Mouse (Mus musculus): ENCODE results near the gene Mfap3l. TPM values are rescaled to one million over a fixed set of nuclear protein-coding genes. Genes with fewer than 3 reads are reported as not detected.
A peak's percentile ranks its signal among the peaks of the same experiment; 100 is the strongest.
"Not testable (repeated sequence)": the region's sequence is repeated elsewhere in the genome, so short reads cannot be mapped to it uniquely, and the experiment has no call there.

Gene Mfap3l
- 10 to 100 TPM; 49.8 to 57.8 TPM for total RNA-seq (2021)

DNA sequence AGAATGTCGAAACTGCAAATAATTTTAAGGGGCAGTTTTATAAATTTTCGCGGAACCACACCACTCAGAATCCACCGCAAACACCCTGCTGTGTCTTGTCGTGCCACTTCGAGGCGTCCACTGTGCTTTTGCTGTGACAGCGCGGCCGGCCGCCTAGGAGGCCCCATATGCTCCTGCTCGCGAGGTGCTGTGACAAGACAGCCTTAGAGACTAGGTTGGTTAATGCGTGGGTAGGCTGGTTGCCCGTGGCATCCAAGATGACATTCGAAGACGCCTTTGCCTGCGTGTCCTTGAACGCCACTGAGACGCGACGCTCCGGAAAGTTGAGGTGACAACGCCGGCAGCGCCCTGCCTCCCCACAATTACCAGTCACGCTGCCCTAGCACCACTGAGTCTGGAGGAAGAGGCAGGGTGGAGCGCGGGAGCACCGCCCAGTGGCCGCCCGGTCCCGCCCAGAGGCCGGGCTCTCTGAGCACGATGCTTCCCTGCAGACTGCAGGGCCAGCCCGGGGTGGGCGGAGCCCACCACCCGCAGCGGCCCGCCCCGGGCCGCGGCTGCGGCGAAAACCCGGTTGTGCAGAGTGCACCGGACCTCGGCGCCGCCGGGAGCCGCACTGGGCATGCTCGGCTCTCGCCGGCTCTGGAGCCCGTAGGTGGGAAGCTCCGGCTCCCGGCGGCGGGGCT, at the start of gene Mfap3l:
TSS of gene Mfap3l (plus strand) at position 578 of the 683 bp plus-strand sequence.
- peak; percentile 92 to 97 for DNase-seq (ENCODE audit: low spot score in 2 of 2)
- intact Hi-C loops (cut with DNase I) = loop anchor here (1.0 to 10.0 kb wide), 3 partner anchors 142 to 360 kb away; partner anchors contain the start of gene Nek1

DNA sequence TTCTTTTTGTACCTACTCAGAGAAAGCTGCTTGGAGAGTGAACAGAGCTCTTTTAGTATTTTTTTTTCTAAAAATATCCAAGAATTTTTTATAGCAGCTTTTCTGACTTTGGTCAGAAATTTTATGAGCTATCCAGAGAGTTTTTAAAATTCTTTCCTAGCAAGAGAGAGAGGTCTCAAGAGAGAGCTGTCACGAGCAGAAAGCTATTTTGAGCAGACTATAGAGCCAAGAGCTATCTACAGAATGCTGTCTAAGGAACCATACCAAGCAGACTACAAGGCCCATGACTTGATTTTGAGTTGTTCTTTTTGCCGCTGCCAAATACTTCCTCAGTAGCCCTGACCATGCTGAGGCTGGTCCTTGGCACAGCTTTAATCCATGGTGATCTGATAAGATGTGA, 49.3 kb upstream of the Mfap3l start:
- intact Hi-C loops (cut with DNase I) = no loop called here
- DNase-seq (ENCODE audit: low spot score in 2 of 2) = peak in 1 of 2 experiments; percentile 37

DNA sequence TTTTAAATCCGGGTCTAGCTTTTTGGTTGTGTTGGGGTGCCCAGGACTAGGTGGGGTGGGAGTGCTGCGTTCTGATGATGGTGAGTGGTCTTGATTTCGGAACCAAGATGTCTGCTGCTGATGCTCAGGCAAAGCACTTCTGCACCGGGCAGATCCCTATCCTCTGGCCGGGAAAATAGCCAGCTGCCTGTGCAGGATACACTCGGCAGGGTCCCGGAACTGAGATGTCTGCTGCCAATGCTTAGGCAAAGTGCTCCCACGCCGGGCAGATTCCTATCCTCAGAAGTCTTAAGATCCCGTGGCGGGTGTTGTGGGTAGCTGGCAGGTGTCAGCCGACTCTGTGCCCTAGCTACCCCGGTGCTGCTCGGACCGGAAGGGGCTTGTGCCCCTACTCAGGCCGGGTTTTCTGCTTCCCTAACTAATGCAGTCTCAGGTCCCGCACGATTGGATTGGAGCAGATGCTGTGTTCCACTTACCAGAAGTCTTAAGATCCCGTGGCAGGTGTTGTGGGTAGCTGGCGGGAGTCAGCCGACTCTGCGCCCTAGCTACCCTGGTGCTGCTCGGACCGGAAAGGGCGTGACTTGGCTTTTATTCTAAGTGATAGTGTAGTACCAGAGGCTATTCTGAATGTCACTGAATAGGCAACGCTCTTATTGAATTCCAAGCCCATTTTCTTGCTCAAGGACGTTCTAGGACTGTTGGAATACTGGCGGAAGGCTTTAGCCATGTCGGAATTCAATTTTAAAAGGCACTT, 41.1 kb upstream of the Mfap3l start:
- intact Hi-C loops (cut with DNase I) = loop anchor here (5.0 kb wide), 1 partner anchor 84 kb away; the partner anchor contains the start of gene Aadat
- DNase-seq (ENCODE audit: low spot score in 2 of 2) = not testable (repeated sequence)

DNA sequence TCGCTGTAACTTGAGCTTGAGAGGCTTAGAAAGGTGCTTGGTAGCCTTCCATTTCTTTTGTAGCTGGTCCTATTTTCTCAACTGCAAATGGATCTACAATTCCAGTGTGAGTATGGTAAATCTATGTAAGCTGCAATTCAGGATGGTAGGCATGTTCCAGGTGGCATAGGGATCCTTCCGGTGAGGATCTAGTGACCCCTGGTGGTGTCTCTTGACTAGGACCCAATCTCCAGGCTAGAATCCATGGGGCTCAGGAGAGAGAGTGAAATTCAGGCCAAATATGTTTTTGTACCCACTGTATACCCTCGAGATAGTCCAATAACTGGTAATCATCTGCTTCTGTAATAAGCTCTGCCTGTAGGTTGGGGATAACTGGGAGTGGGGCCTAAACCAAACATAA, 37.9 kb upstream of the Mfap3l start:
- peak; percentile 27 to 55 for DNase-seq (ENCODE audit: low spot score in 2 of 2)

DNA sequence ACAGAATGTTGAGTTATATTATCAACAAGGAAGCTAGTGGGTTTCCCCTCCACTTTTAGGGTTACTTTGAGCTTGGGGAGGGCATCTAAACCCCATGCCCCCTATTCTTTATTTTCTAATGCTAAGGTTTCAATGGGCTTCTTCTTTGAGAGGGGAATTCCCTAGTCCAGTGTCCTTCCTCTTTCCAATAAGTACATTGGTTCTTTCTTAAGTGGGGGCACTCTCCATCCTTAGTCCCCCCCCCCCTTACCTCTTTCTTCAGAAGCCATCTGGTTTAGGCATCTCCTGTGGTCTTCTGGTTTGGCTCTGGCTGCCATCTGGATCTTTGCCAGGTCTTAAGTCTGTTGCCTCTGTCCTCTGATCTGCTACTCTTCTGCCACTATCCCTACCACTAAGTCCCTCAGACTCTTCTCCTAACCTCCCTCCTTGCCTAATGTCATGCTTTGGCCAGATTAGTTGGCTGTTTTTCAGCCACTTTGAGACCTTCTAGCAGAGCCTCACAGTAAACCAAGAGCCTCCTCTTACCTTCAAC, 21.0 kb upstream of the Mfap3l start:
- intact Hi-C loops (cut with DNase I) = loop anchor here (10.0 kb wide), 1 partner anchor 373 kb away; the partner anchor contains the start of gene Clcn3
- DNase-seq (ENCODE audit: low spot score in 2 of 2) = no peak

More for the DNA sequence above, 37.9 kb upstream of the Mfap3l start:
- intact Hi-C loops (cut with DNase I) = loop anchor here (5.0 kb wide), 1 partner anchor 87 kb away; the partner anchor contains the start of gene Aadat

DNA sequence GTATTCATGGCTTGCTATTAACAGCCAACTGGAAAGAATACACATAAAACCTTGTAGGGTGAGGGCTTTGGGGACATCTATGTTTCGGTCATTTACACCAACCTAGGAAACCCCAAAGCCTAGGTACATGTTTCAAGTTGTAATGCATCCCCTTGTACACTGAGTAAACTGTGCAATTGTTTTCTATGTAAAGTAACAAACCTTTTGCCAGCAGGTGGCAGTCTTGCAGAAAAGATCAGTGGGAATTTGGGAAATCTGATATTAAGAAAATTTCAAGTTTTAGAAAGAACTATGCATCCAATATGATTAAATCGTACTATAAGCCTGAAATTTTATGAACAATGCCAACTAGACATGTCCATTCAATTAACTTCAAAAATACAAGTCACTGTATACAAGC, 15.7 kb upstream of the Mfap3l start:
- DNase-seq (ENCODE audit: low spot score in 2 of 2) = peak; percentile 31 to 46

DNA sequence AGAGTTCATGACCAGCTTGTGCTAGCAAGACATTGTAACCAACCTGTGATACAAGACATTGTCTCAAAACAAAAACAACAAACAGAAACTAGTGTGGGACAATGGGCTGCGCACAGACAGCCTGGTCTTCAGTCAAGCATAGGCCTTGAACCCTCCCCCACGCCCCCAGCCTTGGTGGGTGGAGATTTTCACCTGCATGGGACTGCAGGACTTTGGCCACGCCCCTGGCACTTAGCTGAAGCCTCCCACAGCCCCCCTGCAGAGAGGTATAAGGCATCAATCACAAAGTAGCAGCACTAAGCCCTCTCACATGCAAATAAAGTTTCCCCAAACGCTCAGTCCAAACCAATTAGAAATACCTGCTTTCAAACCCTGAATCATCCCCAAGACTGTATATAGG, 11.1 kb upstream of the Mfap3l start:
- intact Hi-C loops (cut with DNase I) = no loop called here
- DNase-seq (ENCODE audit: low spot score in 2 of 2) = no peak

More for the DNA sequence above, 15.7 kb upstream of the Mfap3l start:
- intact Hi-C loops (cut with DNase I) = loop anchor here (1.0 to 10.0 kb wide), 2 partner anchors 248 to 368 kb away; partner anchors contain the start of gene Clcn3

DNA sequence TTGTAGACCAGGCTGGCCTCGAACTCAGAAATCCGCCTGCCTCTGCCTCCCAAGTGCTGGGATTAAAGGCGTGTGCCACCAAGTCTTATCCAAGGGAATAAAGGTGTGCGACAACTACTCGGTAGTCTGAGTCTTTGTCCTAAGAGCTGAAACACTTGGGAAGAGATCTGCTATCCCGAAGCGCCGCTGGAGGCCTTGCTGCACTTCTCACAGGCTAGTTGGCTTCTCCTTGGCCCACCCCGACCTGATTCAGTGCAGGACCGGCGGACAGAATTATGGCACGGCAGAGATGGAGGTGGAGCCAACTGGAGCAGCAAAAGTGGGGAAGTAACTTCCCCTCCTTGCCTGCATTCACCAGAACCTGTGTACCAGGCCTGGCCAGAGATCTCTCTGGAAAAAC, 10.6 kb upstream of the Mfap3l start:
- intact Hi-C loops (cut with DNase I) = no loop called here
- DNase-seq (ENCODE audit: low spot score in 2 of 2) = no peak

DNA sequence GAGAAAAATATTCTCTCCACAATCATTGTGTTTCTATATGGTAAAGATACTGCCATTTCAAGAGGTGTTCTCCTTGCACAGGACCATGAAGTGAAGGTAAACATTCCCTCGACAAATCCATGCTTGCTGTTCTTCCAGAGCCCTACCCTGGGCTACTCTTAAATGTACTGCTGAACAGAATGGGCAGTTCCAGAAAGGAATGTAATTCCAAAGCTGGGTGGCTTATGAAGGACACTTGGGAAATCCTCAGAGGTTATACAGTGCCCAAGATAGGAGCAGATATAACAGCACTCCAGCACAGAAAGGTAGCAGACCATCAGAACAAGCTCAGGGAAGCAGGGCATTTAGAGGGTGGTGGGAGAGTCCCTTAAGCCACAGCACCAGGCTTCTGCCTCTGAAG, 9.2 kb upstream of the Mfap3l start:
- intact Hi-C loops (cut with DNase I) = no loop called here

DNA sequence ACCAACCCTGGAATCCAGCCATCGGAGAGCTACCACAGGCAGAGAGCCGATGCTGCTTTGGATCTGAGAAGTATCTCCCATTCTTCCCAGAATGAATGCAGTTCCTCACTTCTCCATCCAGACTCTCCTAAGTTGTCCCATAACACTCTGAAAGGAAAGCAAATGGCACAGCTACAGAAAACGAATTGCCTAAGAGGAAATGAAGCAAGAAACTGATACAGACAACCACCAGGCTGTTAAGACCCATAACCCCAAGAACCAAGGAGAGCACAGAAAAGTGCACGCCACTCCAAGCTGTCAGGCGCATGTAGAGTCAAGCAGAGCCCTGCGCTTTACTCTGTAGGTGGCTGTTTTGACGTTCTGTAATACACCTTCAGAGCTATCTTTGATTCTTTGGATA, 7.9 kb upstream of the Mfap3l start:
- intact Hi-C loops (cut with DNase I) = no loop called here
- DNase-seq (ENCODE audit: low spot score in 2 of 2) = no peak

More for the DNA sequence above, 9.2 kb upstream of the Mfap3l start:
- no peak for DNase-seq (ENCODE audit: low spot score in 2 of 2)

DNA sequence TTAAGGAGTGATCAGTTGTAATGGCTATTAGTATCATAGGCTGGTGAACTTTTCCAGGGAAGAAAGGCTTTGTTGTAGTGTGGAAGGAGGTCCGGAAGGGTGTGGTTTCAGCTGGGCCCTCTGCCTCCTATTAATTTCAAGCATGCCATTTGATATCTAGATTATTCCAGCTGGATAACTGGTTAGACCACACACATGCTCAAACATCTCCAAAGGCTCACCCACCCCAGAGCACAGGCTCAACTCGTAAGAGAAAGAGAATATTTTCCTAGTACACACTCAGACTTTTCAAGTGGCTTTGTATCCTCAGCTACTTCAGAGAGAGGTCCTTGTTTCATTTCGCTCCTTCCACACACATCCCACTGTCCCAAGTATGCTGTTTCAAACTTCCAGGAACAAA, 4.7 kb upstream of the Mfap3l start:
- intact Hi-C loops (cut with DNase I) = no loop called here
- DNase-seq (ENCODE audit: low spot score in 2 of 2) = no peak

DNA sequence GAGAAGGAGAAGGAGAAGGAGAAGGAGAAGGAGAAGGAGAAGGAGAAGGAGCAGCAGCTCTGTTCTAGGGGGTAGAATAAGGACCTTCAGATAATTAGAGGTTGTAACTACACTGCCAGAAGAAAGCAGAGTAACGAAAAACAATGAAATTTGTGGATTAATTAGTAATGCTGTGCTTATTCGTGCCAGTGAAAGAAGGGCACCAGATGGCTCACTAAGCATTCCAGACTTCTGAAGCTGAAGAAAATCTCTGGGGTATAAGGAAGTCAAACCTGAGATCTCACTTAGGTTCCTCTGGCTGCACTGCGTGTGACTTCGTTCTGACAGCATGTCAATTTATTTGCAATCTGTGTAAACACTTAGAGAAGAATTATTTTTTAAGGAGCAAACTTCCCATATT, 3.6 kb upstream of the Mfap3l start:
- intact Hi-C loops (cut with DNase I) = no loop called here
- no peak for DNase-seq (ENCODE audit: low spot score in 2 of 2)

DNA sequence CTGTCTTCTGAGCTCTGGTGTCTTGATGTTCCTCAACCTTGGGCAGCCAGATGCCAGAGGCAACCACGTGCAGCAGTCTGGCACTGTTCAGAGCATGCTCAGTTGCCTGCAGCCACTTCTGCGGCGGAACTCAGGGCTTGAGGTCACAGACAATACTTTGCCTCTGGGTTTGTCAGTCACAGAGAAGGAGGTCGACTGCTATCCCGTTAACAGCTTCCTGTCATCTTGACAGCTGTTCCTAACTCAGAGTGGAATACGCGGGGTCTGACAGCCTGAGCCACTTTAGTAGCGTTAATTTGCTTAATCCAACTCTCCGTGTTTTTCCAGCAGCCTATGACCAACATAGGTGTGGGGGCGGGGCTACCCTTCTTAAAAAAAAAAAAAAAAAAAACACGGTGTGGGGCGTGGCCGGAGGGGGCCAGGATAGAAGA, 1.1 kb upstream of the Mfap3l start:
- peak; percentile 84 to 88 for DNase-seq (ENCODE audit: low spot score in 2 of 2)
- intact Hi-C loops (cut with DNase I) = loop anchor here (5.0 to 10.0 kb wide), 2 partner anchors 143 to 361 kb away; partner anchors contain the start of gene Nek1

DNA sequence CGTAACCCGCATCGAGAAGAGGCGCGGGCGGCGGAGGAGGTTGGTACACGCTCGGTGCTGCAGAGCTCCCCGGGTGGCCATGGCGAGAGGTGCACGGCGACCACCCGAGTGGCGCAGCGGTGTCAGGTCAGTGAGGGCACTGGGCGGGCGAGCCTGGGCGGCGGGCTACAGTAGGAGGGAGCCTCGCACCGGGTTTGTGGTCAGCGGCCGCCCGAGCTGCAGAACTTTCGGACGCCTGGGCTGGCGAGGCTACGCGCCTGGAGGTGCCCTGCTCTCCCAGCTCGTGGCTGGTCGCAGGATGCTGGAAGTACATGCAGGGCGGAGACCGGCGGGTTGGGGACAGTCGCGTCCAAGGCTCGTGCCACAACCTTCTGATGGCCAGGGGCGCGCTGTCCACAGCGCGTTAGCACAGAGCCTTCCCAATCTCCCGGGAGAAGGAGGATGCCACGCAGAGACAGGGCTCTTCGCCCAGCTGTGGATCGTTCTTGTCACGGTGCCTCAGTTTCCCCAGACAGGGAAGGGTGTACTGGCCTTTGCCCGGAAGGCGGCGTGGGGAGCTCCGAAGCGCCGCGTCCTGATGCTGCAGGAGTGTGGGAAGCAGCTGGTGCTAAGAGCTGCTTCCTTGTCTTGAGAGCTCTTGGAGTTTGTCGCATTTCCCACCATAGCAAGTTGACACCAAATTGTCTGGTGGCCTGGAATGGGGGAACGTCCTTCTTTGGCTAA, 467 bp downstream of the Mfap3l start:
- DNase-seq (ENCODE audit: low spot score in 2 of 2) = peak; percentile 39 to 52
- intact Hi-C loops (cut with DNase I) = loop anchor here (1.0 to 10.0 kb wide), 3 partner anchors 142 to 359 kb away; partner anchors contain the start of gene Nek1

DNA sequence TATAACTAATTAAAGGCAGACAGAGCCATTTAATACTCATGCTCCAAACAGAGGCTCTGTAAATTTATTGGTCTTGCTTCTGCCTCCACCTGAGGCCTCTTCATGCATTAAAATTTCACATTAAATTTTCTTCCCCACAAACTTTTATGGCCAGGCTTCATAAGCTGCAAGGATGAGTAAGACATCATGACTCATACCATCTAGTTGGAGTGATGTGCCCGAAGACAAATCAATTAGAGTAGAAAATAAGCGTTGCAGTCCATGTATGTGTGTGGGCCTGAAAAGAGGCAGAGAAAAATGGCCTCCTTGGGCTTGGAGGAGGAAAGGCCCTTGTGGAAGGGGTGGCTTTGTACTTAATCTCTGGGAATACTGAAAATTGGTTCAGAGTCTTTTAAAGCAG, 2.3 kb downstream of the Mfap3l start:
- no peak for DNase-seq (ENCODE audit: low spot score in 2 of 2)
- intact Hi-C loops (cut with DNase I) = loop anchor here (5.0 to 10.0 kb wide), 2 partner anchors 140 to 357 kb away; partner anchors contain the start of gene Nek1

DNA sequence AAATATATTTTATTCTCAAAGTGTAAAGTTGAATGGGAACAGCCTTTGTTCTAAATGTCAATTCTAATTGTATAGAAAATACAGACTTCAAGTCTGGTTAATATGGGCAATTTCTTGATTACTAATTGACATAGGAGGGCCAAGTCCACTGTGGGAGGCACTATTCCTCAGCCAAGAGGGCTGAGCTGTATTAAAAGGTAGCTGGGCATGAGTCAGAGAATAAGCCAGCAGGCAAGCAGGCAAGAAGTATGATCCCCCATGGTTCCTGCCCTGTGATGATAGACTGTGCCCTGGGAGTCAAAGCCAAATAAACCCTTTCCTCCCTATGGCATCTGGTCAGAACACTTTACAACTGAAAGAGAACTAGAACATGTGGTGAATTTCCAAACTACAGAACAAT, 3.2 kb downstream of the Mfap3l start:
- no peak for DNase-seq (ENCODE audit: low spot score in 2 of 2)
- intact Hi-C loops (cut with DNase I) = loop anchor here (10.0 kb wide), 1 partner anchor 139 kb away; no protein-coding TSS in a partner anchor

DNA sequence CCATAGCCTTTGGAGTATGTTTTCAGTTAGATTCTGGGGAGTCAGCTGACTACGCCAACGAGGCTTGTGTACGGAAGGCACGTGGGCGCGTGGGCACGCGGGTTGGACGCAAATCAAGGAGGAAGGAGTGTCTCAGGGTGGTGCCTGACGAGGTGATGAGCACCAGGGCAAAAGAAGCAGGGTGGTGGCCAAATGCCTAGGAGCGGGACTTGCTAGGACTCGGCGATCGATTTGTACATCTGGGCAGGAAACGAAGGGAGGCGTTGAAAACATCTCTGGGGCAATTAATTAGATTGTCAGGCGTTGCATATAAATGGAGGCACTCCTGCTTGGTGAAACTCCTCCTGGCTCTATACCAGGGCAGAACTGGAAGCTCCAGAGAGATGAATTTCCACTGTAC, 7.4 kb downstream of the Mfap3l start:
- peak in 1 of 2 experiments; percentile 37 for DNase-seq (ENCODE audit: low spot score in 2 of 2)
- intact Hi-C loops (cut with DNase I) = no loop called here

DNA sequence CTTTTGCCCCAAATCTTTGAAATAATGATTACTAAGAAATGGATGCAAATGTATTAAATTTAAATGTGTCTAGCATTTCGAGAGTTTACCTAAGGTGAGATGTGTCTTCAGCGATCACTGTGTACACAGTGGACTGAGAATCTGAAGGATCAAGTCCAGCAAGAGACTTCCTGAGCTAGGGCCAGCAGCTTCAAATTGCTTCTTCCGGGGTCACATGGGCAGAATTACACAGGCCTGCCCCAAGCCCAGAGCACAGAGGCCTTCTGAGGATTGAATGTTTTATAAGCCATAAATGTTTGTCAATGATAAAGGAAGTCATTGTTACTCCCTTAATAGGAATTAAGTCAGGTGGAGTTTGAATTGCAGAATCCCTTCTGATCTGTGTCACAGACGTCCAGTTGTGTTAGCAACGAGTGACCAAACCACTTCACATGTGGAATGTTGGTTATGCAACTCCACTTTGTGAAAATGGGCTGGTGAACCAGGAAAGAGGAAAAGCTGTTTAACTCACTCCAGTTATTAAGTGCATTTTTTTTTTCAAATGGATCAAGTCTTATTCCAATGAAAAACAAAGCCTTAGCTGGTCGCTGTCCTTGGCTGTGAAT, 10.9 kb downstream of the Mfap3l start:
- intact Hi-C loops (cut with DNase I) = no loop called here
- no peak for DNase-seq (ENCODE audit: low spot score in 2 of 2)

DNA sequence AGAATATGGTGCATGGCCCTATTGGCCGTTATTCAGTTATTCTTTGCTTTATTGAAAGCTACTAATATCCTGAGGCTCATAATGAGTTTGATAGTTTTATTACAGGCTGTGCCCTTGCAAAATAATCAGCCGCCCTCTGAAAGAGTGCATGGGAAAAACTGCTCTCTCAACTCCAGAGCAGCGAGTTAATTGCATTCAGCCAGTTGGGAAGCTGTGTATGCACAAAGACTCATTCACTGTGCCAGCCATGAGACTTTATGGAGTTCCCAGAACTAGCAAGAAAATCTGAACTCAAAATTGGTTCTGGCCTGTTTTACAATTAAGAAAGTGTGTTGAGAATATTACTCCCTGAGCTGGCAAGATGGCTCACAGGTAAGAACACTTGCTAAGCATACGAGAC, 12.5 kb downstream of the Mfap3l start:
- intact Hi-C loops (cut with DNase I) = no loop called here

More for the DNA sequence above, 12.5 kb downstream of the Mfap3l start:
- DNase-seq (ENCODE audit: low spot score in 2 of 2) = no peak
